Mouse (Mus musculus) cerebellum, postnatal 4 days (tissue): ENCODE results near the gene Cnnm1.
A peak's percentile ranks its signal among the peaks of the same experiment; 100 is the strongest.

Experiments used
- DNase-seq, 2 experiments: peaks; one replicate each; pipeline ENCODE4 v3.0.0; 2022; ENCODE audit warnings: low spot score in 2 of 2, mixed read lengths in 1 of 2

The Cnnm1 gene

GRCm38 (mm10) chr19:43440112-43440737 lies at the start of gene Cnnm1:
TSS of gene Cnnm1 (plus strand) at chr19:43440436.
- DNase-seq, result peak; percentile 52 to 71

- DNase-seq, result peak in 1 of 2 experiments; percentile 56
These were observed 43.9 kb upstream of the Cnnm1 start for GRCm38 (mm10) chr19:43396327-43396726.

DNA sequence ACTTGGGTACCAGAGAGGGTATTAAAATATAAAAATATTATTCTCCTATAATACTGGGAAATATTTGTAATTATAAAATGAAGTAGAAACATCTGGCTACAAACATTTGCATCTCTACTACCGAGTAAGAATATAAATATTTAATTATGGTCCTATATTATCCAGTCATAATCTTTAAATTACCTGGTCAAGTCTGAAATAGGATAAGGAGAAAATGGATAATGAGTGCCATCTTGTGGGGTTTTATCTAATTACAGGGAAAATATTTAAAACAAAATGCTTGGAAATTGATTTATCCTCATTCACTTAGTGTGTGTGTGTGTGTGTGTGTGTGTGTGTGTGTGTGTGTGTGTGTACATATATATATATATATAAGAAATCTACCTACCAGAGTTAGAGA lies 33.1 kb upstream of the Cnnm1 start:
- DNase-seq, result no peak

DNA sequence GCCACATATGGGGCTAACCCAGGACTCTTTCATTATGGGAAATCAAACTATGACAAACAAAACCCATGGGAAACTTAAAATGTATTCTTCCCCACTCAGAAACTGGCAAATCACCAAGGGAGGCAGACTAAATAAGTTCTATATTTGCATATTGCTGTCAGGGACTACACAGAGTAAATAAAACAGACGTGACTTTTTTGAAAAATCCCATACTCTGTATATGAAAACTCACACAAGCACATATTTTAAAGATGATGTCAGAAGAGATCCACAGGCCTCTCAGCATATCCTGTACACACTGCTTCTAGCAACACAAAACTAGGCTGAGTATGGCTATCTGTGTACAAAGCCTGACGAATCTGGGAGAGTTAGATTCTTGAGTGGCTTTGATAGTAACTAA lies 24.7 kb upstream of the Cnnm1 start:
- DNase-seq, result no peak

DNA sequence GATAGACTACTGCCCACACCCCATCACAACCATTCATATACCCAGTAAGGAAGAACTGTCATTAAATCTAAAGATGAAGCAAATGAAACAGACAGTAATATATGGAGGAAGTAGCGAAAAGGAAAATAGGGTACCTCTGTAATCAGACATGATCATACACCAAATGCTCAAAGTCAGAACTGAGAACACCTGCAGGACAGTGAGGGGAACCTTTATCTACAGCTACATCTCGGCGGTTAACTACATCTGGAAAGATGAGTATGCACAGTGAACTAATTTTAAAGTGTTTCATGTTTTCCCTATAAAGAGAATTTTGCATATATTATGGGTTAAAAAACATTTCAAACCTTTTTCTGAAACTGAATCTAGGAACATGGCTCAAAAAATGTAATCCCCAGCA lies 19.7 kb upstream of the Cnnm1 start:
- no peak for DNase-seq

- DNase-seq, result no peak
These were observed 16.2 kb upstream of the Cnnm1 start for GRCm38 (mm10) chr19:43424082-43424481.

DNA sequence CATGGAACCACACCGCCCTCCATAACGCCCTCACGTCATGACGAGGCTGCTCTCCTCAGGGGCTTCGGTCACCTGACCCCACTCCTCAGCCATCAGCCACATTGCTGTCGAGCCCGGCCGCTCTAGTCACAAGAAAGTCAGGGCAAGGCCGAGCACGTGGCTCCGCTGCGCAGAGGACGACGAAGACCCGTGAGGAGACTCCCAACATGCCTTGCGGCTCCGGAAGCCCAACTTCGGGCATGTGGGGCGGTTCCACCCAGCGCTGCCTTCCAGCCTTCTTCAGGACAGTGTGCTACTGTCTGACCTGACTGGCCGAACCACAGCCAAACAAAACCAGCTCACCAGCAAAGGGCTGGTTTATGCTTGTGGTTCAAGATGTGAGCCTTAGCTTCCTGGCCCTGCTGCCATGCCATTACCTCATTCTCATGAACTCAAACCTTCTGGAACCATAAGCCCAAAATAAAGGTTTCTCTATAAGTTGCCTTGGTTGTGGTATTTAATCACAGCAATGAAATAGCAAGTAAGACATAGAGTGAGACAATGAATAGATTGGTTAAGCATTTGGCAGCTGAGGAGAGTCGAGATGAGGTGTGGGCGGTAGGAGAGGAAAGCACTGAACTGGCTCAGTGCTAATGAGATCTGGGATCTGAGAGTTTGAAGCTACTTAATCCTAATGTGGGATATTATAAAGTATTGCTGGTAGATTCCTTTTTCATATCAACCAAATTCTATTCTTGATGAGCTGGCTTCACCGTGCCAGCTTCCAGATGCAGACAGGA lies 12.6 kb upstream of the Cnnm1 start:
- DNase-seq, result no peak

- no peak for DNase-seq
These were observed 990 bp upstream of the Cnnm1 start for GRCm38 (mm10) chr19:43439246-43439645.

DNA sequence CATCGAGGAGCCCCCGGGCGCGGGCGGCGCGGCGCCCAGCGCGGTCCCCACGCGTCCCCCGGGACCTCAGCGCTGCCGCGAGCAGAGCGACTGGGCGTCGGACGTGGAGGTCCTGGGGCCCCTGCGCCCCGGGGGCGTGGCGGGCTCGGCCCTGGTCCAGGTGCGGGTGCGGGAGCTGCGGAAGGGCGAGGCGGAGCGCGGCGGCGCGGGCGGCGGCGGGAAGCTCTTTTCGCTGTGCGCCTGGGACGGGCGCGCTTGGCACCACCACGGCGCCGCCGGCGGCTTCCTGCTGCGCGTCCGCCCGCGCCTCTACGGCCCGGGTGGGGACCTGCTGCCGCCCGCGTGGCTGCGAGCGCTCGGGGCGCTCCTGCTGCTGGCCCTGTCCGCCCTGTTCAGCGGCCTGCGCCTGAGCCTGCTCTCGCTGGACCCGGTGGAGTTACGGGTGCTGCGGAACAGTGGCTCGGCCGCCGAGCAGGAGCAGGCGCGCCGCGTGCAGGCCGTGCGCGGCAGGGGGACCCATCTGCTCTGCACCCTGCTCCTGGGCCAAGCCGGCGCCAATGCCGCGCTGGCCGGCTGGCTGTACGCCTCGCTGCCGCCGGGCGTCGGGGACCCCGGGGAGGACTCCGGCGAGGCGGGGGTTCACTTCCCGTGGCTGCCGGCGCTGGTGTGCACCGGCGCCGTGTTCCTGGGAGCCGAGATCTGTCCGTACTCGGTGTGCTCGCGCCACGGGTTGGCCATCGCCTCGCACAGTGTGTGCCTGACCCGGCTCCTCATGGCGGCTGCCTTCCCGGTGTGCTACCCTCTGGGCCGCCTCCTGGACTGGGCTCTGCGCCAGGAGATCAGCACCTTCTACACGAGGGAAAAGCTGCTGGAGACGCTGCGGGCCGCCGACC lies 778 bp downstream of the Cnnm1 start:
- peak in 1 of 2 experiments; percentile 54 for DNase-seq

GRCm38 (mm10) chr19:43441661-43441990 lies 1.4 kb downstream of the Cnnm1 start:
- DNase-seq, result no peak

GRCm38 (mm10) chr19:43442269-43442668 lies 2.0 kb downstream of the Cnnm1 start:
- DNase-seq, result no peak

GRCm38 (mm10) chr19:43442906-43443305 lies 2.7 kb downstream of the Cnnm1 start:
- no peak for DNase-seq

- no peak for DNase-seq
These were observed 4.5 kb downstream of the Cnnm1 start for GRCm38 (mm10) chr19:43444636-43445205.

DNA sequence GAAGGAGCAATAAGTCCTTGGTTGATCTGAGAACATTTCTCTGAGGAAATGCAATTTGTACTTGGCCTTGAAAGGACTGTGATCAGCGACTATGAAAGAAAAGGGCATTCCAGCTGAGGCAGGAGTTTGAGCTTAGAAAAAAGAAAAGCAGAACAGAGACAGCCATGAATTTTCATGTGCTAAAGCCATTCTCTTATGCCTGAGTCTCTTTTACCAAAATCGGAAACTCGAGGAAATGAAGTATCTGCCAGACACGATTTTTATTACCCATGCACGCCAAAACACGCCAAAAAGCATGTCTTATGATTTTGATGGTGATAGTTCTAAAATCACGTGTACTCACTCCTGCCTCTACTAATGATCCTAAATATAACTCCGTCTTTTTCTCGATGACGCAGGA lies 11.3 kb downstream of the Cnnm1 start:
- no peak for DNase-seq

- DNase-seq, result no peak
These were observed 11.9 kb downstream of the Cnnm1 start for GRCm38 (mm10) chr19:43452176-43452575.

GRCm38 (mm10) chr19:43453025-43453424 lies 12.8 kb downstream of the Cnnm1 start:
- no peak for DNase-seq

DNA sequence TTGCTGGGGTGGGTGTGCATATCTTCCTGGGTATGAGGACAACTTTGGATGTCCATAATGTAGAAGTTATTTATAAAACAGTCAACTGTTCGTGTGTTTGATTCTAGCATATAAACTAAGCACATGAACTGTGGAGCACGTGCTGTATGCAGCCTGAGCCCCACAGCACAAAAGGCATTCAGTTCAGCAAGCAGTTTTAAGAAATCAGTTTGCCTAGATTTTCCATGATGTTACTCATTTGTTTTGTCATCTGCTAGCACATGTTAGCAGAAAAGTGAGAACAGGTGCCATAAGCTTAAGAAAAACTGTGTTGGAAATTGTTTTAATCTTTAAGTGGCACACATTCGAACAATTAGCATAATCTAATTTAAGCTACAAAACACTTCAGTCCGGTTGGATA lies 19.7 kb downstream of the Cnnm1 start:
- no peak for DNase-seq

DNA sequence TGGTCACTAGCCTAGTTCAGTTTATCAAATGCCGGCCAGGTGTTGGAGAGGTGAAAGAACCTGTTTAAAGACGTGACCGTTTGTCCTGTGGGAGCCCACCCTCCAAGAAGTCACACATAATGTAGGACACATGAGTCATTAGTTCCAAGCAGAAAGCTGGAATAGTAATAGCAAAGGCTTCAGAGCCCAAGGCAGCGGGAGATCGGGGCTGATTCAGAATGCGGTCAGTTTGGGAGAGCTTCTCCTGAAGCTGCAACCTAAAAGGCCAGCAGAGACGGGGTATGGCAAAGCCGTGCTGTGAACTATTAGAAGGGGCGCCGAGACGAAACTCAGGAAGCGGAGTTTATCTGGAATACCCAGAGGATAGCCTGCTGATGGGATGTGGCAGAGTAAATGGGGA lies 20.2 kb downstream of the Cnnm1 start:
- DNase-seq, result no peak

GRCm38 (mm10) chr19:43462141-43462540 lies 21.9 kb downstream of the Cnnm1 start:
- no peak for DNase-seq

DNA sequence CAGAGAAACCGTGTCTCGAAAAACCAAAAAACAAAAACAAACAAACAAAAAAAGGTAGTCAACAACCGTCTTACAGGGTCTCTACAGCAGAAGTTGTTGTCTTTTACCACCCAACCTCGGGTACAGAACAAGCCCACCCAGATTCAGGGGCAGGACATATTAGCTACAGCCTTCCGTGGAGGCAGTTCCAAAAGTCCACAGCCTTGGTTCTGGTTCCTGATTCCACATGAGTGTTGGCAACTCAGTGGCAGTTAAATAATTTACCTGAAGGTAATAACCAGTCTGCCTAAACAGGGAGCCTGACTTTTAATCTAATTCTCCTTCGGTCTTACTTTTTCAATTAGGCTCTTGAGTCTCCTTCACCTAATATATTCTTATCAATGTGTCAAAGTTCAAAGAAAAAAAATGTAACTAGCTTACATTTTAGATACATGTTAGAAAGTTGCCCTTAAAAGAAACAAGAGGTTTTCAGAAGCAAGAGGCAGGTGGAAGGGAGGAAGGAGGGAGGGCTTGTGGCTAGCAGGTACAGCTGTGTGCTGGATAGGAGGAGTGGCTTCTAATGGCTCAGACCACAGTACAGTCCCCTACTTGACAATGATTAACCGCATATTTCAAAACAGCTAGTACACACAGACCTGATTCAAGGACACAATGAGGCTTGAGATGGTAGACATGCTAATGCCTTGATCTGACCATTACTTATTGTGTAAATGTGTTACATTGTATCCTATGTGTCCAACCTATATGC lies 23.5 kb downstream of the Cnnm1 start:
- no peak for DNase-seq

DNA sequence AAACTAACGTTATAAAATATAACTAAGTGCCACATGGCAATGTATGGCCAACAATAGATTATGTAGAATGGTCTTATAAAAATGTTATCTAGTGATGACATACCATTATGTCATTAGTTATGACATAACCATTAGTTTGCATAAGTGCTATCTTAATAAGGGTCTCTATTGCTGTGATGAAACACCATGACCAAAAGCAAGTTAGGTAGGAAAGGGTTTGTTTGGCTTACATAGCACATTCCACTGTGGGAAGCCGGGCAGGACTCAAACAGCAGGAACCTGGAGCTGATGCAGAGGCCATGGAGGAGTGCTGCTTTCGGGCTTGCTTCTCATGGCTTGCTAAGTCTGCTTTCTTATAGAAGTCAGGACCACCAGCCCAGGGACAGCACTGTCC lies 24.1 kb downstream of the Cnnm1 start:
- no peak for DNase-seq

- DNase-seq, result no peak
These were observed 24.8 kb downstream of the Cnnm1 start for GRCm38 (mm10) chr19:43465076-43465475.
